ENCODE assay signal across 9 mouse cellular contexts in the genomic region with DNA sequence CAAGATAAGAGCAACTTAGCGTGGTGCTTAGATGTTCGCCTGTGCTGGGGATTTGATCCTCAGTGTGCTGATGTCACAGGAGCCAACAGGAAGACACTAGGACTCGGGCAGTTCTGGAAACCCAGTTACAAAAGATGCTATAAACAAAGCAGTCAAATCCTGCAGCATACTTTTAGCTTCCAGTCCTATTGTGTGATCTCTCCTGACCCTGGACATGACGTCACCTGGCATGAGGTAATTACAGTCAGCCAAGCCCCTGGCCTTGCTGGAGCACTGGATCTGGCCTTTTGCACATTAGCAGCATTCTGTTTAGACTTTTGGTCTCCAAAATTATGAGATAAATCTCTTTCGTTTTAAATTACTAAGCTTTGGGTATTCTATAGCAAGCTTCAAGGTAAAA. TPM values are rescaled to one million over a fixed set of nuclear protein-coding genes. Genes with fewer than 3 reads are reported as not detected.
DNase-seq lines count a peak whose midpoint lies in the region; ATAC-seq and TF ChIP-seq lines count a peak whose summit lies in the region.
"Had no signal": no experiment of that assay in that cellular context is flagged by ENCODE, and none has a peak within 500 bp of the region (broad histone marks: within the 10 kb centered on the region; RNA-seq: fewer than 3 reads in every experiment).

No protein-coding gene starts in this region.

- no peaks in the 10 kb centered on the region for H3K36me3 ChIP-seq in neural tube, embryonic 15.5 days
- H3K36me3 ChIP-seq in heart, embryonic 11.5 days (ENCODE audit: control insufficient read depth, insufficient read depth, low read length): no peaks in the 10 kb centered on the region
- no peaks in the 10 kb centered on the region for H3K36me3 ChIP-seq in midbrain, embryonic 11.5 days (ENCODE audit: control insufficient read depth, insufficient read depth, low read length)

- no peak overlapping the region for H3K4me3 ChIP-seq in gastrocnemius, adult 2 months
- H3K4me3 ChIP-seq in neural tube, embryonic 15.5 days (replicated peaks): no peak overlapping the region
- H3K4me3 ChIP-seq in heart, embryonic 11.5 days (ENCODE audit: low read depth, low read length): no peak overlapping the region
- H3K4me3 ChIP-seq in olfactory bulb, adult 2 months (ENCODE audit: insufficient read depth, low read depth, low read length): no peak overlapping the region
- no peak overlapping the region for H3K4me3 ChIP-seq in midbrain, embryonic 11.5 days (ENCODE audit: low read depth, low read length)

- no peak for TF ChIP-seq POLR2A in olfactory bulb, adult 2 months (IDR thresholded peaks at IDR 0.05; ENCODE audit: insufficient read depth, low read depth, low read length)

- H3K4me2 ChIP-seq in neural tube, embryonic 15.5 days: no peak overlapping the region
- no peak overlapping the region for H3K4me2 ChIP-seq in heart, embryonic 11.5 days
- no peak overlapping the region for H3K4me2 ChIP-seq in midbrain, embryonic 11.5 days

- DNase-seq in gastrocnemius, adult 2 months: no peak
- DNase-seq in gastrocnemius, postnatal 36 days: no peak
- DNase-seq in neural tube, embryonic 10.5 days (ENCODE audit: extremely low spot score, low spot score): no peak
- no peak for DNase-seq in midbrain, embryonic 11.5 days (ENCODE audit: low spot score, missing footprints)
- DNase-seq: right cerebral cortex, adult 18-20 months had no signal

- H3K4me1 ChIP-seq in neural tube, embryonic 15.5 days: peaks cover 31% of the 10 kb centered on the region
- peaks cover 34% of the 10 kb centered on the region for H3K4me1 ChIP-seq in heart, embryonic 11.5 days (ENCODE audit: control insufficient read depth, insufficient read depth, low read length)
- peaks cover 28% of the 10 kb centered on the region for H3K4me1 ChIP-seq in olfactory bulb, adult 2 months (ENCODE audit: control insufficient read depth, insufficient read depth, low read length)
- H3K4me1 ChIP-seq in midbrain, embryonic 11.5 days (ENCODE audit: control insufficient read depth, insufficient read depth, low read length): peaks cover 6% of the 10 kb centered on the region; the same call in 1 of the 2 replicates

- peak overlapping the region; percentile 71 for H3K27ac ChIP-seq in gastrocnemius, adult 2 months
- 0 out of 2 replicates have a peak overlapping the region, but pooled peaks have one; percentile 2 for H3K27ac ChIP-seq in neural tube, embryonic 15.5 days (replicated peaks)
- H3K27ac ChIP-seq in heart, embryonic 11.5 days (ENCODE audit: low read depth, low read length): peak overlapping the region; percentile 13; the same call in 1 of the 2 replicates
- H3K27ac ChIP-seq in olfactory bulb, adult 2 months (ENCODE audit: insufficient read depth, low read depth, low read length): peak overlapping the region; percentile 48; the same call in 1 of the 2 replicates
- no peak overlapping the region for H3K27ac ChIP-seq in midbrain, embryonic 11.5 days (ENCODE audit: low read depth, low read length)

- no peak for TF ChIP-seq CTCF in gastrocnemius, adult 2 months (IDR thresholded peaks at IDR 0.05)
- TF ChIP-seq CTCF in olfactory bulb, adult 2 months (IDR thresholded peaks at IDR 0.05; ENCODE audit: insufficient read depth, low read depth, low read length): no peak

- no peaks in the 10 kb centered on the region for H3K27me3 ChIP-seq in neural tube, embryonic 15.5 days (replicated peaks)
- no peaks in the 10 kb centered on the region for H3K27me3 ChIP-seq in heart, embryonic 11.5 days (ENCODE audit: control insufficient read depth, insufficient read depth, low read length)
- no peaks in the 10 kb centered on the region for H3K27me3 ChIP-seq in midbrain, embryonic 11.5 days (ENCODE audit: control insufficient read depth, insufficient read depth, low read length)

- no peak overlapping the region for H3K9ac ChIP-seq in neural tube, embryonic 15.5 days (replicated peaks)
- no peak overlapping the region for H3K9ac ChIP-seq in heart, embryonic 11.5 days (ENCODE audit: low read depth, low read length)
- no peak overlapping the region for H3K9ac ChIP-seq in midbrain, embryonic 11.5 days (ENCODE audit: low read length)

- WGBS in neural tube, embryonic 15.5 days: 69% methylated on average over 5 of the region's 5 CpGs
- WGBS in heart, embryonic 11.5 days (ENCODE audit: insufficient replicate concordance): 44% methylated on average over 5 of the region's 5 CpGs
- 63% methylated on average over 5 of the region's 5 CpGs for WGBS in olfactory bulb, adult 2 months
- 67% methylated on average over 5 of the region's 5 CpGs for WGBS in midbrain, embryonic 11.5 days

- no peaks in the 10 kb centered on the region for H3K9me3 ChIP-seq in neural tube, embryonic 15.5 days (replicated peaks)
- H3K9me3 ChIP-seq in heart, embryonic 11.5 days (replicated peaks; ENCODE audit: control insufficient read depth, low read length): no peaks in the 10 kb centered on the region
- no peaks in the 10 kb centered on the region for H3K9me3 ChIP-seq in midbrain, embryonic 11.5 days (ENCODE audit: control insufficient read depth, low read length)

- intact Hi-C loops in gastrocnemius, adult 2 months (cut with DNase I): no loop called here
- intact Hi-C loops in gastrocnemius, postnatal 36 days (cut with DNase I): no loop called here

- ATAC-seq in neural tube, embryonic 15.5 days (ENCODE audit: low FRiP score): no peak
- ATAC-seq in heart, embryonic 11.5 days (replicated peaks; ENCODE audit: insufficient number of reproducible peaks, low FRiP score, low TSS enrichment): no peak
- no peak for ATAC-seq in erythroblast, adult 5-6 weeks (replicated peaks; ENCODE audit: low FRiP score, poor library complexity, severe bottlenecking)
- no peak for ATAC-seq in midbrain, embryonic 11.5 days (ENCODE audit: low FRiP score)

RNA-seq across cellular contexts. Expression of gene Slc23a2, which starts 38.8 kb away (rescaled TPM):
- 10 to 100 TPM in 1 of 2 experiments, 1 to 10 TPM in 1; 7.7 to 10.8 TPM for total RNA-seq in gastrocnemius, adult 2 months (2021)
- 1 to 10 TPM; 7.4 to 9.1 TPM for total RNA-seq in gastrocnemius, postnatal 36 days (2021)
- 33.1 and 36.8 TPM in 2 replicates for polyA plus RNA-seq in neural tube, embryonic 15.5 days (2015; fragmentation: Nextera tagmentation; extraction: Ambion mirVana)
- 8.7 and 10.2 TPM in 2 replicates for polyA plus RNA-seq in heart, embryonic 11.5 days (2014; fragmentation: Nextera tagmentation; extraction: Ambion mirVana)
- polyA plus RNA-seq in olfactory bulb, adult 2 months (2012; ENCODE audit: insufficient read depth, insufficient read length, low replicate concordance, missing spikeins): not detected in 2 replicates
- total RNA-seq in erythroblast, adult 5-6 weeks (2015; ENCODE audit: low replicate concordance): 4.0 and 7.5 TPM in 2 replicates
- total RNA-seq in erythroblast, adult 5-6 weeks (2017; ENCODE audit: low replicate concordance): 2.5 and 5.7 TPM in 2 replicates
- polyA plus RNA-seq in midbrain, embryonic 11.5 days (2014; fragmentation: Nextera tagmentation; extraction: Ambion mirVana): 9.8 and 9.9 TPM in 2 replicates
